Mouse (Mus musculus) adrenal gland, postnatal 36 days (tissue): ENCODE measurements around the gene Dlgap3. TPM values are rescaled to one million over a fixed set of nuclear protein-coding genes. Genes with fewer than 3 reads are reported as not detected.

ENCODE experiments used
- DNase-seq, 2 experiments: peaks; one replicate each; pipeline ENCODE4 v3.0.0; 2021; ENCODE audit warnings: mixed read lengths in 1 of 2
- total RNA-seq, 2 experiments: library from RNA; stranded (reverse); gene quantifications; 2 replicates each; pipeline ENCODE4 v1.2.3; 2021

Dlgap3 gene
- total RNA-seq, 2 experiments from 2014 or later: 3.1 to 5.6 TPM

GRCm38 (mm10) chr4:127174075-127174899, 5.3 kb downstream of the Dlgap3 start:
- DNase-seq: no peak

GRCm38 (mm10) chr4:127174900-127175278, 5.9 kb downstream of the Dlgap3 start:
- no peak for DNase-seq

GRCm38 (mm10) chr4:127177961-127178360, 9.0 kb downstream of the Dlgap3 start:
- DNase-seq: no peak

- DNase-seq: no peak
Observed at GRCm38 (mm10) chr4:127178671-127179070, 9.7 kb downstream of the Dlgap3 start.

- DNase-seq: peak in 1 of 2 experiments; percentile 10
Observed at GRCm38 (mm10) chr4:127179469-127180449, 10.8 kb downstream of the Dlgap3 start.

DNA sequence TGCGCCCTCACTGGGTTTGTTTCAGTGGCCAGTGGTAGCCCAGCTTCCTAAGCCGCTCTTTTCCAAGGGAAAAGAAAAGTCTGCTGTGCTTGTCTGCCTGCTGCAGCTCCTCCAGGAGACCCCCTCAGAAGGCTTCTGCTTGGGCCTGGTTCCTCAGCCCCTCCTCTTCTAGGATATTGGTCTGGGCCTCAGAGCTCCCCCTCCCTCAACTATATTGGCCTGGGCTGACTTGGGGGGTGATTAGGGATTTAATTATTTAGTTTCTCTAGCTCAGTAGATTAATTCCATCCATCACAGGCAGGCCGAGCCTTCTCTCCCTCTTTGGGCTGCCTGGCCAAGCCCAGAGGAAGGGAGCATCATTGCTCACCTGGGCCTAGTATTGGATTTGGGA, 11.4 kb downstream of the Dlgap3 start:
- DNase-seq: no peak

DNA sequence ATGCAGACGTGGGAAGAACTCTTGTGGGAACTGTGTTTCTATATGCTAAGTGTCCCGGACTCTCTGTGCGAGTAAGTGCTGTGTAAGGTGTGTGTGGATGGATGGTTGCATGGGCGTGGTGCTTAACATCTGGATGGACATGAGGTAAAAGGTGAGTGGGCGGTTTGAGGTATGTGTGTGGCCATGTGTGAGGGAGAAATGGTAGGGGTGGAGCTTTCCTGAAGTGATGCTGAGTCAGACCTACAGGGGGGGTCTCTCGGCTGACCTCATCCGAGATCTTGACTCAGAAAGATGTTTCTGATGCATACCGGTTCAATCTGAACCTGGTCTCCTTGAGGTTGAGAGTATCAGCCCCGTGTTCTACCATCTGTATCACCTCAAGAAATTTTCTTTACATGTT, 12.0 kb downstream of the Dlgap3 start:
- DNase-seq: no peak

DNA sequence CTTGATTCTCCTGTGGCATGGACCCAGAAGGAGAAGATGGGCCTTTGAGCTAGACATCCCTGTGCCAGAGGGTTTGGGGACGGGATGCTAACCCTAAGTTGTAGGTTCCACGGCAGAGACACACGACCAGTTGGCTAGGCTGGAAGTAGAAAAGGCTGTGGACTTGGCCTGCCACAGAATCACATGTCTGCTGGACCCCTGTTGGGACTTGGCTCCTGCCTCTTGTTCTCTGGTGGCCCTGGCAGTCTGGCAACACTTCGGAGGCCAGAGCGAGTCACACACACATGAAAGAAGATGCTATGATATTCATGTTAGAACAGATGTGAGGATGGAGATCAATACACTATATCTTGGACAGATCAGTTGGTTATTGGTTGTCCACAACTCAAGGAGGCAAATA, 14.9 kb downstream of the Dlgap3 start:
- no peak for DNase-seq

GRCm38 (mm10) chr4:127190921-127191320, 21.9 kb downstream of the Dlgap3 start:
- DNase-seq: no peak

GRCm38 (mm10) chr4:127192704-127193103, 23.7 kb downstream of the Dlgap3 start:
- DNase-seq: no peak

- no peak for DNase-seq
Observed at GRCm38 (mm10) chr4:127193378-127194155, 24.6 kb downstream of the Dlgap3 start.

GRCm38 (mm10) chr4:127194477-127195269, 25.7 kb downstream of the Dlgap3 start:
- DNase-seq: no peak

DNA sequence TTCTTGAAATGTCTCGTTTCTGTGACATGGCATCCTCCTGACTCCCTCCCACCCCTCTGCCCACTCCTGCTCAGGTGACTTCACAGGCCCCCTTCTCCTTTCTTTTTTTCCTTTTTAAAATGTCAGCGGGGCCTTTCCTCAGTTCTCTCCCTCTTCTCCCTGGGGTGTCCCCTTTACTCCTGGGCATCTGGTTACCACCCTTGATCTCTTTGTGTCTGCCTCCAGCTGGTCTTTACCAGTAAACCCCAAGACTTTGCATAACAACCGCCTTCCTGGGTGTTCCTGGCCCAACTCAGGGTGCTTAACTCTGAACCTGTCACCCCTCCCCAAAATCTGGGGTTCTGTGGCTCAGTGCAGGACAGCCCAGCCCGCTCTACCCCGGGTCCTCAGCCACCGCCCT, 29.6 kb downstream of the Dlgap3 start:
- DNase-seq: no peak

DNA sequence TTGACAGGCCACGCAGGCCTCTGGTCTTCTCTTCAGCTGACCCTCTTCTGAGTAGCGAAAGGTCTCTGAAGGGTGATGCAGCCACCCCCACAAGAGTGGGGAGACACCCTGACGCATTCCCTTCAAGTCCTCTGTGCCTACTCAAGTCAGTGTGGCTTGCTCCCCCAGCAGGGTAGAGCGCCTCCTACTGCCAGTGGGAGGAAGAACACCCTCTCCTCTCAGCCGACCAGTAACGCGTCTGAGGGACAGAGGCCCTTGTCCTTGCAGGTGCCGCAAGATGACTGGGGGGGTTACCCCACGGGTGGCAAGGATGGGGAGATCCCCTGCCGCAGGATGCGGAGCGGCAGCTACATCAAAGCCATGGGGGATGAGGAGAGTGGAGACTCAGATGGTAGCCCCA, 30.4 kb downstream of the Dlgap3 start:
- DNase-seq: no peak

GRCm38 (mm10) chr4:127200164-127200722, 31.2 kb downstream of the Dlgap3 start:
- no peak for DNase-seq

DNA sequence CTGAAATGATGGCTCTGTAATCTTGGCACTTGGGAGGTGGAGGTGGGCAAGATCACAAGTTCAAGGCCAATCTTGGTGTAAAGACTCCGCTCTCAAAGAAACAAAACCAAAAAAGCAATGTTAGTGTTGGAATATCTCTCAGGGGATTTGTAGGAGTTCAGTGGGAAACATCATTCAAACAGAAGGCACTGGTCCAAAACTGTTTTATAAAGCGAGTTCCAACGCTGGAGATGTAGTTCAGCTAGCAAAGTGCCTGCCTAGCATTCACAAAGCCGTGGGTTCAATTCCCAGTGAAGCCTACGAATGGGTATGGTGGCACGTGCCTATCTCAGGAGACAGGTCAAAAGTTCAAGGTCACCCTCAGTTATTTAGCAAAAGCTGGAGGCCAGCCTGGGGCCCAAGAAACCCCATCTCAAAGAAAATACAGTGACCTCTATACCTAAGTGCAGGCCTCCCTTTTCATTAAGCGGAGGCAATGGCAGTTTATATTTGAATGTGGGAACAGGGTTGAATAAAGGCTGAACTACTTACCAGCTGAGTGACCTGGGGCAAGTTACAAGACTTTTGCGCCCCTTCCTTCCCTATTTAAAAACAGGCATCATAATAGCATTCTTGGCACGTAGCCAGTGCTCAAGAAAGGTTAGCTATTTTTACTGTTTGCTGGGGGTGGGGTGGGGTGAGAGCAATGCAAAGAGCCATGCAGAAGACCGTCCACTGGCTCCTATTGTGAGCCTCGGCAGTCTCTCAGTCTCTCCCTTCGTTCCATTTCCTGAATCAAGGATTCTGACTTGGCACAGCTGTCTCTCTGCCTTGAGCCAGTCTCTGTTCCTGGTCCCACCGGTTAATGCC, 32.0 kb downstream of the Dlgap3 start:
- DNase-seq: no peak

- DNase-seq: no peak
Observed at GRCm38 (mm10) chr4:127203081-127203480, 34.1 kb downstream of the Dlgap3 start.

- DNase-seq: no peak
Observed at GRCm38 (mm10) chr4:127211318-127211717, 42.3 kb downstream of the Dlgap3 start.

GRCm38 (mm10) chr4:127214510-127214909, 45.5 kb downstream of the Dlgap3 start:
- DNase-seq: no peak

DNA sequence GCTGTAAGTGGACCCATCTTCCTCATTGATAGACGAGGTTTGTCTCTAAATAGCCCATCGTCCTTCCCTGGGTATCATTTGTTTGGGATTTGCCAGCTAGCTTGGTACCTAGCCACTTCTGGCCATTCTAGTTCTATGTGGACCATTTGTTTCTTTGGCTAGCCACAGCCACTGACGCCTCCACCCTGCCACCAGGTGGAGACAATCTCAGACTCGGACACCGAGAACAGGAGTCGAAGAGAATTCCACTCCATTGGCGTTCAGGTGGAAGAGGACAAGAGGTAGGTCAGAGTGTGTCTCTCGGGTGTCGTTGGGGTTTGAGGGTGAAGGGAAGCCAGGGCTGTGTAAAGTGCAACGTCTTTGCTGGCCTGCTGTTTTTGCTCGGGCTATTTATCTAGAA, 46.1 kb downstream of the Dlgap3 start:
- no peak for DNase-seq
